Mouse (Mus musculus) spleen, postnatal 14 days (tissue): Measurements from ENCODE around the gene Celf2.
"Not testable (repeated sequence)": the region's sequence is repeated elsewhere in the genome, so short reads cannot be mapped to it uniquely, and the experiment has no call there.

Source experiments
- DNase-seq, 2 experiments: peaks; one replicate each; pipeline ENCODE4 v3.0.0; 2021 to 2022; ENCODE audit warnings: low spot score in 2 of 2

Celf2 gene

DNA sequence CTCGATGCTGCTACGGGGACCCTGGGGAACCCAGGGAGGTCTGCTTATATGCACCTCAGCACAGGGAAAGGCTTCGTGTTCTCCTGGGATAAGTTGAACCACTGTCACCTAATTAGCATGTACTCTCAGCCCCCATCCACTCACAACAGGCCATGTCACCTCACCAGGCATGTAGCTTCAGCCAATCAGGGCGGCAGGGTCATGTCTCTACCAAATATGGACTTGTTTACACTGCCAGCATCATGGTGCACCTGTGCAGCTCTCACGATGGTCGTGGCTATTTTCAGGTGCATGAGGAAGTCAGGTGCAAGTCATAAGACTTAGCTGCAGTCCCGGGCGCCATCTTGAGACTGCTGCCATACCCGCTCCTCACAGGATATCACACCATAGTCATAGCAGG is at the start of gene Celf2:
Celf2 (minus strand) TSS at position 101 of the 400 bp plus-strand sequence.
- not testable (repeated sequence) for DNase-seq

DNA sequence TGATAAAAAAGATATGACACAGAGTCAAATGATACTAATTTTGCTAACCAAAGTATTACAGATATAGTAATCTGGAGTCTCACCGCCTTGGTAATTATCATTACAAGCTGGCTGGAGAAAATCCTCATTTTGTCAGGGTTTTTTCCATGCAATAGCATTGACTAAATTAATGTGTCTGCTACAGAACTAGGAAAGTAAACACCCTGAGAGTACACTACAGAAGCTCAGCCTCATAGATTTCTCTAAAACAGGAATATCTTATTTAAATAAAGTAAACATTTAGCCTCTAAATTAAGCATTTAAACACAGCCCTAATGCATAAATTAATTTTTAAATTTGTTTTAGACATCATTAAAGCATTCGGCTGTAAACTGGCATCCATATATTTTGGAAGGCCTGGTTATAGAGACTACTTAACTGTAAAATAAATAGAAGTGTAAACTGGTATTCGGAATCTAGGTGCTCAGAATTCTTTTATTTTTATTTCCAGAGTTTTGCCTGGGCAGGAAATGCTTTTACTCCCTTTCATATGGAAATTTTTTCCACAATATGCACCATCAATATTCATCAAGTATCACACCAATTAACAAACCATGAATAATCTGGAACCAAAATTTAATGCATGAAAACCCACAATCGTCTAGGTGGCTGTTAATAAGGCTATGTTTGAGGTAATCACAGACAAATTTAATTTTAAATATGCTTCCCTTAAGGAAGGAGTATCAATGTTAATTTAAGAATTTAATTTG is 46.0 kb upstream of the Celf2 start:
- no peak for DNase-seq

DNA sequence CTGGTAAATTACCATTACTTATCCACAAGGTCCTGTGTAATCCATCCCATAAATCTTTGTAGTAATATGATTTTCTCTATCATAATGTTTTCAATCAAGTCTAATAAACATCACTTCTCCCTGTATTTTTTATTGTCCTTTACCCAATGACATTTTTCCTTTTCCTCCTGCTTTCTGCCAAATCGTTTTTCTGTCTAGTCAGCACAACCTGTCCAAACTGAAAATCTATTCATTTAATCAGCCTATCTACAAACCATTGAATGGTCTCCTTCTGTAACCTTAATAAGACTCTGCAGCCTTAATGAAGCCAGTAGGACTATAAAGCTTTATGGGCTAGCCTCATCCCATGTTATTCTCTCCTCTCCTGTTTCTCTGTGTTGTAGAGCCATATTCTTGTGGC is 45.2 kb upstream of the Celf2 start:
- DNase-seq: no peak

DNA sequence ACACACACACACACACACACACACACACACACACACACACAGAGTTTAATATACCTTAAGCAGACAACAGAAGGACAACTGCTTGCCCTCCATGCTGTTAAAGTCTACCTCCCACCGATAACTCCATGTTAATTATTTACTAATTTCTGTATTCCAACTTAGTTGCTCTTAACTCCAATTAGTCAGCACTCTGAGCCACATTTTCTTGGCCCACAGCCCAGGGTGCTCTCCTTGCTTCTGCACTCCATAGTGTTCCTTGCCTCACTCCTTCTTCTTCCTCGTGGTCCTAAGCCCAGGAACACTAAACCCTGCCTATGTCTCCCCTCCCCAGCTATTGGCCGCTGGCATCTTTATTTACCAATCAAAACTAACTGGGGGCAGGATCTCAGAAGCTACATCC is 43.5 kb upstream of the Celf2 start:
- no peak for DNase-seq

DNA sequence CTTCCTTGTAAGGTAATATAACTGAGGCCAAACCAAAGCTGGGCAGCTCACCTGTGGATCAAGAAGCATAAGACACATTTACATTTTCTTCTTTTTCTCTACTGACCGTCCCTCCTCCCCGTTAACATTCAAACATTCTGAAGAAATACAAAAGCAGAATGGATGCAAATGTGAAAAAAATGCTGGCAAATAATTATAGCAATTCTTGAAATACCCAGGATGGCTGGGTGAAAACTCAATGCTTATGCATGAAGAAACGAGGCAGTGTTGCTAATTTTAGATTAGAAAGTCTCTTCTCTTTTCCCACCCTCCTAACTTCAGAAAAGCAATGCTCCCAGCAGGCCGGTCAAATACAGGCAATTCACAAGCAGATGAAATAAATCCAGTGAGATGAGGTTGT is 39.5 kb upstream of the Celf2 start:
- DNase-seq: no peak

DNA sequence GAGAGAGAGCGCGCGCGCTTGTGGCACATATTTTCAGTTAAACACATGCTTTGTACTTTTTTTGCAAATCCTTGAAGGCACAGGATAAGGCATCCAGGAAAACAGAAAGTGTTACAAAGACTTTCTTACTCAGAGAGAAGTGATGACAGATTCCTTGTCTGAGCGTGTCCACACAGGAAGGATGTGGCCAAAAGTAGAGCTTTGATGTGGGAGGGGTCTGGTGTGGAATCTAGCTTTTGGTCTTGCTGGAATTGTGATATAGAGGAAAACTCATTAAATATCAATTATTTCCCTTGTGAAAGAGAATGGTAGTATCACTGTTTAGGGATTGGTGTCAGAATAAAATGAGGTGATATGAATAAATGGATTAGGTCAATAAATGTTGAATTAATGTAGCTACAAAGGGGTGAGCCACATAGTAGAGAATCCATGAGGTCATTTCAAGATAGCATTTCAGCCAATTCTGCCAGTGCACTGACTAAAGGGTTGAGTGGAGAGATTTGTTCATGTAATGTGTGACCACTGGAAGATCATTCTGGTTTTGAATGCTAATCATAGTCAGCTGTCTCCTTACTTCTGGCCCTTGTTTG is 25.3 kb upstream of the Celf2 start:
- DNase-seq: no peak

DNA sequence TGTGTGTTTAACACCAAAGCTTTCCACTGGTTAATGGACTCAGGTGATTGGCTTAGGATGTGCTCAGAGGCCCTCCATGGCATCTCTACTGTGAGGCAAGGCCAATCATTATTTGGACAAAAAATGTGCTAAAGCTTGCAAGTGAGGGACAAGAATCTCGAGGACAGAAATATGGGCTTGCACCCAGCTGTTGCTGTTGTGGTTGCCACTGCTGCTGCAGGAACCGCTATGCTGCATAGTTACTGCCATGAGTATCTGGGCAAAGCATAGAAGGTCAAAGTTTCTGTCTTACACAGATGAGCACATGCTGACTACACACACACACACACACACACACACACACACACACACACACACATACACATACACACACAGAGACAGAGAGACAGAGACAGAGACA is 24.8 kb upstream of the Celf2 start:
- no peak for DNase-seq

DNA sequence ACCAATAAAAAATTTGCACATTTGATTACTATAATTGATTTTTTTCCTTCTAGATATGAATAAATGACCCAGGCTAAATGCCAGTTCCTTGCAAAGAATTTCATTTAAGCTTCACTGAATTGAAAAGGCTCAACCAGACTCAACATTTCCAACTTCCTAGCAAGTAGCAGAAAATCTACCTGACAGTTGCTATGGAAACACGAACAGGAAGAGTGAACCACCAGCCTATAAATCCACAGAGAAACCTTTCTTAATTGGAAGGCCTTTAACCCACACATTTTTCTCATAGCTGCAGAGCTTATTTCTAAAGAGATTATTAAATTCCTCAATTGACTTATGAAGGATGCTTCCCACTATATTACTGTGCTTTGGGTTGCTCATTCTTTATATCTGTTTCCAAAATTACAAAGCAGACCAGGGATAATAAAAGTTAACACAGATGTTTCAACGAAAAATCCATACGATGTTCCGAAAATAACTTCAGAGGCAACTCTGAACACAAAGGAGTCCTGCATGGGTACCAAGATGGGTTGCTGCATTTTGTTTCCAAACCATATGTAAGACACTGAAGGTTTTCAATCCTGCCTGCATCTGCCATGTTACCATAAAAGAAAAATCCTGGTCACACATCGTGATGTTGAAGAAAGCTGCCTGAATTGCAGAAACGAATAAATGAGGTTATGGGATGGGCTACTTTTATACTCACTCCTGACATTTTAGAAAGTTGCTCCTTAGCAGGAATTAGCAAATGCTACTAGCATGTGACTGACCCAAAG is 22.0 kb upstream of the Celf2 start:
- DNase-seq: no peak

DNA sequence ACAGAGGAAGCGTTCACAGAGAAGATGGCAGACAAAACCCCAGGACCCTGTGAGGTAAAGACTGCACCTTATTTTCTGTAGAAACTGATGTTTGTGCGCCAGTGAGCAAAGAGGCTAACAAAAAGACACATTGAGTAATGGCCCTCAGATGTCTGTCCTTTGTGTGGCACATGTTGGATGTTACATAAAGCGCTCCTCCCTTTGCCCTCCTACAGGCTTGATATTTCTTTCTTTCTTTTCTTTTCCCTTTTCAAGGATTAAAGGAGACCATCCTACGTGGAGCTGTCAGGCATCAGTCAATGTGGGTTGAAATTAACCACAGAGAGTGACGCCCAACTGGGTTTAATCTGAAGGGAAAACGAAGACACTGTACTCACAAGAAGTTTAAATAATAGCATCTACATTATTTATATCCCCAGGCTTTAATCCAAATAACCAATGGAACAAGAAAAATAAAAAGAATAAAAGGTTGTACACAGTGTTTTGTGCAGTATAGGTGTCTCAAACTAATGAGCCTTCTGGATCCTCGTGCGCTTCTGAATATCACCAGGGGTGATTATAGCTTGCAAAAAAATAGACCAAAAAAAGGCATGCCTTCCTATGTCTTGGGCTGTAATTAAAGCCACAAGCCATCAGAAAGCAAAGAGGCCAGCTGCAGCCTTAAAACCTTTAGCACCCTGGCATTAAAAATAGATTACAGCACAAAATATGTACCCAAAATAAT is 21.3 kb upstream of the Celf2 start:
- DNase-seq: no peak

DNA sequence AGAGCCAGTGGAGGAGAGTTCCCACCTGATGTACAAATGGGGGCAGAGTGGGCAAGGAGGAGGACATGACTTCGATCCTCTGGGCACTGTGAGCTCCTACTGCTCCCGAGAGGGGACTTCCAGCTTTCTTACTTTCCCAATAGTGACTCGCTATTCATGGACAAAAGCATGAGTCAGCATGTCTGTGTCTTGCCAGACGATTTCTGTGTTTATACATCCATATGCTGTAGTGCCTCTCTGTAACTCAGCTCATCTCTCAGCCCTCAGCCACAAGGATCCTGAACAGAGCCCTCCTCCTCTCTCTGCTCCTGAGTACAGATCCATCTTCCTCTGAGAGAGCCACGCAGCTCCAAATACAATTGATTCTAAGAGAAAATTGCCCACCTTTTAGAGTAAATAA is 20.3 kb upstream of the Celf2 start:
- DNase-seq: no peak

DNA sequence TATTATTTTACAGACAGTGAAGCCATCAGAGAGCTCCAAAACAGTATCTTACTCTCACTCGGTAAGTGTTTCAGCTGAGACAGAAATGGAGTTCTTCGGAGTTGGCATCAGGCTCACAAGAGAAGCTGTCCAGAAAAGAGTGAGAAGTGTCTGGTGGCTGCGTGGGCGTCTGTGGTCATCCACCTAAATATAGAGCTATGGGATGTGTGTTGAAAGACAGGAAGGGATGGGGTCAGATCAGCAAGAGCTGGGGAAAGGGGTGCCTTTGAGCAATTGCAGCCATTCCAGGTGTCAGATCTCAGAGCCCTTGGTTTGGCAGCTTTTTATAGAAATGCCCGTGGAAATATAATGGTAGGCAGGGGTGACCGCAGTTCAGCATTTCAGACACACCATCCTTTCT is 17.3 kb upstream of the Celf2 start:
- DNase-seq: no peak

DNA sequence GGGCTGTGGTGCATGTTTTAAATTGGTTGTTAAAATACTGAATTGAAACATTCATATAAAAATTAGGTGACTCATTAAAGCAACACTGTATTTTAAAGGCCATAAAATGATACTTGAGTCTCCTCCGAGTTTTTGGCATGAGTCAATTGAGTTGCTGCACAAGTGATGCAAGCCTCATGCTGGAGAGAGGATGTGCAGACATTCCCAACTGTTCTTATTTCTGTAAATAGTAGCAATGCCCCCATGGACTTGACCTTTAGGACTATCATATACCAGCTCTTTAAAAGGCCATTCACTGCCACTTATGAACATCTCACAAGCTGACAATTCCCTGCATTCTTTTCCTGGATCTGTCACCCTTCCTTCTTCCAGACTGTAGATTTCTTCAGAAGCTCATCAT is 10.1 kb upstream of the Celf2 start:
- no peak for DNase-seq

DNA sequence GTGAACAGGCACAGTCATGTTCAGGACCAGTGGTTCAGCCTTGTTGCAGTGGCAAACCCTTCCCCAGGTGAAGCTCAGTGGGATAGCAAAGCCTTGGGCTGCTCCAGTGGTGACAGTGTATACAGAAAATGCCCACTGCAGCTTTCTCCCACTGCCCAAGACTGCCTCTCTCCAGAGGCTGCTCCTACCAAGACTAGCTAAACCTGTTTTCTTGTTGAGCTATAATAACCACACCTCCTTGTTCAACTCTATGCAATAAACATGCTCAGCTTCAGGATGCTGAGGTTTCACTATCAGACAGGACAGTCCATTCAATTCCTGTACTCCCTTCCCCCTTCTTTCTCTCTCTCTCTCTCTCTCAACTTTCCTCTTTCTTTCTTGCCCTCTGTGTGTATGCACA is 15.9 kb downstream of the Celf2 start:
- no peak for DNase-seq

DNA sequence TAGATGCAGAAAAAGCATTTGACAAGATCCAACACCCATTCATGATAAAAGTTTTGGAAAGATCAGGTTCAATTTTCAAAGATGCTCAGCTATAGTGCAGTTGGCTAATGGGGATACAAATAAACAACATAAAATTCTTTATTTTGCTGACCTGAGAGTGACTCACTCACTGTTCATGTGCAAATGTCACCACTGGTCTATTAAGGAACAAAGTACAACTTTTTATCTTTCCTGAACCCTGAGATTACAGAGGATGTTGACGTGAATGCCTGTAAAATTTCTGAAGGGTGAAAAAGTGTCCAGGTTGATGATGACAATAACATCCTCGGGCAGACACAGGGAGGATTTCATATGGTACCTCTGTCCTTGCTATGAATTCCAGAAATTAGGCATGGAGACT is 24.4 kb downstream of the Celf2 start:
- no peak for DNase-seq

DNA sequence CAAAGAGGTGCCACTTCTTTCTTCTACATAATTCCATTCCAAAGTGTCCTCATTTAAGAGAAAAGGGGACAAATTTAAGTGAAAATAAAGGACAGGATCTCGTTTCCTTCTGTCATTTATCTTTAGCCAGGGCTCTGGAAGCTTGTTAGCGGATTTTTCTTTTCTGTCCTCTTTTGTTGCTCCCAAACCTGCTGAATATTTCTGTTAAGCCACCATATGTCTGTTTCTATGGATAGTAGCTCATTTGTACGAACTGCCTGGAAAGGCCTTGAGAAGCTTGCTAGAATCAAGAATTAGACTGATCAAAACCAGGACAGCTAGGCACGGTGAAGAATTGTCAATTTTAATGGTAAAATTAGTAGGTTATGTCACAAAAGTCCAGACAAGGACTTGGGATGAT is 27.3 kb downstream of the Celf2 start:
- DNase-seq: no peak

DNA sequence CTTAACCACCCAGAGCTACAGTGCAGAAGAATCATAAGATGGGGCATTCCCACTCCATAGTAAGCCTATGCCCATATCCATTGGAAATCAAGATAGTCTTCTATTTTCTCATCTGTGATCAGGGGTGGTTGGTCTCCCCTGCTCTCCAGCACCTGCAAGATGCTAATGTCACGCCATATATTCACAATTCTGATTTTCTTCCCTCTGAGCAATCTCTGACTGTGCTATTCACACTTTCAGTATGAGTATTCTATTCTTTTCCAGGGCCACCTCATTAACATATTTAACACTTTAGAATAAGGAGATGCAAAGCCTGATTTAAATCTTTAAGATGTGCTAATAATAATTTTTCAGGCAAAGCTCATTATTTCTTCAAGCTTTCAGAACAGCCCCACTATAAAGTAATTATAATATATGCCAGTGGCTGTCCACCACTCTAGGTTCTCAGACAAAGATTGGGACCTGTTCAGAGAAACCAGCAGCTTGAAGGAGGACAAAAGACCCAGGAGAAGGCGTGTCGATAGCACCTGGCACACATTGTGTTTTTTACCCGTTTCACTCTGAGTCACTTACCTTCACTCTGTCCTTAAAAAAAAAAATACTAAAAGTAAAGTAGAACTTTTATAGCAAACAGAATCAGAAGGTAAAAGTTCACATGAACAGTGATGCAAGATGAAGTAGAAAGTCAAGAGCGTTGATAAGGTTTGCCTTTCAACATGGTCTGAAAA is 48.9 kb downstream of the Celf2 start:
- DNase-seq: no peak

DNA sequence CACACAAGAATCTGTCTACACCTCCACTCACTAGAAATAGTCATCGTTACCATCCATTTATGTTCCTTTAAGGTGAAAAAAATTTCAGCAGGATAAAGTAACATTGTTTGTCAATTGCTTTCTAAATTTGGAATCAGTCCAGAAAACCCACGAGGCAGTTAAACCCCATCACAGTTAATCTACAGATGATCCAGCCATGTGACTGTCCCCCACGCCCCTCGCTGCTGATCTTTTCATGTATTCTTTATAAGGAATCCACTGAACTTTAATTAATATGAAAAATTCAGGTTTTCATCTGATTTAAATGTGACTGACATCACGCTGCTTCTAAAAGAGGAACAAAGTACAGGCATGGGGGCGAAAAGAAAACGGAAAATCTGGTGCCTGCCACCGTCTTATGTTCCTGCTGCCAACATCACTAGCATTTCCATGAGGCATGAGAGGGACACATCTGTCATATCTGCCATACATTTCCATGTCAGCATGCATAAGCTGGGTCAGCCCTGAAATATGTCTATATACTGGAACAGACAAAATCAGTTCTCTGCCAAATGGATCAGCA is 70.6 kb downstream of the Celf2 start:
- DNase-seq: no peak

DNA sequence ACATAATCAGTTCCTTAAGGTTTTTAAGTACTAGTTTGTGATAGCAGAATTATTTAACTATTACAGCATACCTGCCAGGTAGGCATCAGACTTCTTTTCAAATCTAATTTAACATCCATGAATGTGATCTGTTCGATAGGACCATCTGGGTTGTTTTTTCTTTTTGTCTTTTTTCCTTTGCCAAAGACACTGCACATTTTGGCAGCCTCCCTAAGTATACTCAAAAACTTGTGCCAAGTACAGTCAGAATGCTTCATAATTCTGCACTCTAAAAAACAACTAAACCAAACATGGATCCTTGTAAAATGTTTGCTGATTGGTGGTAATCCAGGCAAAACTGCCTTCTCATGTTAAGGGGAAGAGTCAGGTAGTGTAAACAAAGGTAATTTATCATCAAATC is 82.9 kb downstream of the Celf2 start:
- no peak for DNase-seq

DNA sequence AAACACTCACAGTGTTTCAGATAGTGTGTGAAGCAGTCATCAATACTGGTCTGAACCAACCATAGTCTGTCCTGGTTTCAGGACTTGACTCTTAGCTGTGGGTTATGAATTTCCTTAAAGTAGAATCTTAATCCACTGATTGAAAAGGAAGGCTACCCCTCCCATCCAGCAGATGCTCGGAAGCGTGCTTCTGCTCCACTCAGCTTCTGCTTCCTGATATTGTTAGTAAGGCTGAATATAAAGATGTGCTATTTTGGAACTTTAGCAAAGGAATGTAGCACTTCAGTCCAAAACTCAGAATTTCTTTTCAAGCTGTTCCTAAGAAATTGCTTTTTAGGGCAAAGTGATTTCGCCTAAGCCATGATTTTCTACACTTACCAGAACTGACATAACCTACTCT is 108.8 kb downstream of the Celf2 start:
- DNase-seq: no peak

DNA sequence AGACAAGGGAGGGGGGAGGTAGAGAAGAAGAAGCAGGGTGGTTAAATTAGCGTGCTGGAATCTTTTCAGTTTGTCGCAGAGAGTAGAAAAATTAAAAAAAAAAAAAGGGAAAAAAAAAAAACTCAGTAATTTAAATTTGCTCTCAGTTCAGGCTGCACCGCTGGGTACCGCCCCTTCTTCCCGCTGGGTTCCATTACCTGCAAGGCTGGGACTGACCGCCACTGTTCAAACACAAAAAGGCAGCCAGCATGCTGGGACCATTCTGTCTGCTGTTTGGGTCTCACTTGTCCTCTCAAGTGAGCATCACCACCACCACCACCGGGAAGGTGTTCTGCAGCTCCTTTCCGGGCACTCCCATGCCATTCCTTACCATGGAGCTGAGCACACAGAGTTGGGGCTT is 113.4 kb downstream of the Celf2 start:
- no peak for DNase-seq

DNA sequence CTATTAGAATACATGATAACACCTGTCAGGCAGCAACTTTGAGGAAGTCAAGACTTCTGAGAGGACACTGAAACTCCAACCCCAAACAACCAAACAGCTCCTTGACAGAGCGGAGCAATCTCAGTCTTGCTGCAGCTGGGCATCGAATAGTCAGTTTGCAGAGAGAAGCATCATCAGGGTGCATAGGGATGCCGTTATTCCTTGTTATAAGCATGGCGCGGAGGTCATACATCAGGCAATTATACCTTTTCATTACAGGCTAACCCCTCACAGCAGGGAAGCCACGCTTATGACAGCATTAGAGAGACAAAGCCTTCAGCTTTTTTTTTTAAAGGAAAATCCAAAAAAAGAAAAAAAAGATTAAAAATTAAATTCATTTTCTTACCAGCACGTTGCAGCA is 113.9 kb downstream of the Celf2 start:
- no peak for DNase-seq
